ENCODE assay signal across 25 mouse cellular contexts in genomic region chr1:52278073-52278472, GRCm38 (mm10). TPM values are rescaled to one million over a fixed set of nuclear protein-coding genes. Genes with fewer than 3 reads are reported as not detected.
DNase-seq lines count a peak whose midpoint lies in the region; ATAC-seq and TF ChIP-seq lines count a peak whose summit lies in the region.
"Had no signal": no experiment of that assay in that cellular context is flagged by ENCODE, and none has a peak within 500 bp of the region (broad histone marks: within the 10 kb centered on the region; RNA-seq: fewer than 3 reads in every experiment).

No protein-coding gene starts in this region.

- no peak overlapping the region for H3K4me2 ChIP-seq in kidney, postnatal 0 days (ENCODE audit: low read length)
- H3K4me2 ChIP-seq: hindbrain, embryonic 15.5 days; limb, embryonic 13.5 days; liver, embryonic 13.5 days; midbrain, embryonic 13.5 days had no signal

- peak overlapping the region; percentile 93 for H3K27ac ChIP-seq in kidney, adult 2 months (ENCODE audit: insufficient read depth, low read depth, low read length)
- H3K27ac ChIP-seq in kidney, postnatal 0 days, result peak overlapping the region; percentile 75
- H3K27ac ChIP-seq: heart, embryonic 10.5 days; hindbrain, embryonic 15.5 days; layer of hippocampus, adult 2 months; limb, embryonic 13.5 days; liver, embryonic 13.5 days; midbrain, embryonic 13.5 days had no signal

- H3K27me3 ChIP-seq in kidney, adult 2 months (replicated peaks; ENCODE audit: control insufficient read depth, insufficient read depth, low read length), result no peaks in the 10 kb centered on the region
- H3K27me3 ChIP-seq in kidney, postnatal 0 days (ENCODE audit: insufficient read depth, low read length), result no peaks in the 10 kb centered on the region
- H3K27me3 ChIP-seq: hindbrain, embryonic 15.5 days; limb, embryonic 13.5 days; liver, embryonic 13.5 days; megakaryocyte, embryonic 14.5 days; midbrain, embryonic 13.5 days had no signal

- peaks cover 20% of the 10 kb centered on the region for H3K4me1 ChIP-seq in kidney, adult 2 months (ENCODE audit: control insufficient read depth, insufficient read depth, low read length)
- H3K4me1 ChIP-seq in kidney, postnatal 0 days (replicated peaks; ENCODE audit: insufficient read depth, low read length), result peaks cover 12% of the 10 kb centered on the region; the same call in 1 of the 2 replicates
- H3K4me1 ChIP-seq: heart, embryonic 10.5 days; hindbrain, embryonic 15.5 days; limb, embryonic 13.5 days; liver, embryonic 13.5 days had no signal

- H3K9ac ChIP-seq in kidney, postnatal 0 days (ENCODE audit: low read depth, low read length), result no peak overlapping the region
- H3K9ac ChIP-seq: hindbrain, embryonic 15.5 days; limb, embryonic 13.5 days; liver, embryonic 13.5 days; midbrain, embryonic 13.5 days had no signal

- H3K4me3 ChIP-seq in kidney, adult 2 months (ENCODE audit: insufficient read depth, low read depth, low read length), result no peak overlapping the region
- H3K4me3 ChIP-seq in kidney, postnatal 0 days (replicated peaks; ENCODE audit: low read depth, low read length), result no peak overlapping the region
- H3K4me3 ChIP-seq: heart, embryonic 10.5 days; hindbrain, embryonic 15.5 days; layer of hippocampus, adult 2 months; limb, embryonic 13.5 days; liver, embryonic 13.5 days; megakaryocyte, embryonic 14.5 days; midbrain, embryonic 13.5 days had no signal

- no peaks in the 10 kb centered on the region for H3K9me3 ChIP-seq in kidney, postnatal 0 days (replicated peaks; ENCODE audit: low read length)
- H3K9me3 ChIP-seq: heart, embryonic 10.5 days; hindbrain, embryonic 15.5 days; limb, embryonic 13.5 days; liver, embryonic 13.5 days; midbrain, embryonic 13.5 days had no signal

- ATAC-seq in kidney, postnatal 0 days (replicated peaks; ENCODE audit: low FRiP score, low read depth), result peak; percentile 97
- ATAC-seq: forebrain, embryonic 14.5 days; midbrain, embryonic 13.5 days had no signal

- H3K36me3 ChIP-seq in kidney, adult 2 months (ENCODE audit: control insufficient read depth, insufficient read depth, low read length), result no peaks in the 10 kb centered on the region
- H3K36me3 ChIP-seq in kidney, postnatal 0 days (ENCODE audit: insufficient read depth, low read length), result no peaks in the 10 kb centered on the region
- H3K36me3 ChIP-seq: heart, embryonic 10.5 days; hindbrain, embryonic 15.5 days; limb, embryonic 13.5 days; liver, embryonic 13.5 days; midbrain, embryonic 13.5 days had no signal

- WGBS in kidney, adult 2 months, result 29% methylated on average over 6 of the region's 6 CpGs
- WGBS in kidney, postnatal 0 days, result 35% methylated on average over 6 of the region's 6 CpGs

- no peak for TF ChIP-seq POLR2A in kidney, adult 2 months (IDR thresholded peaks at IDR 0.05; ENCODE audit: low read depth, low read length)

- TF ChIP-seq CTCF in kidney, adult 2 months (conservative IDR thresholded peaks at IDR 0.05; ENCODE audit: insufficient read depth, insufficient read length, low read depth, low read length), result no peak
- no peak for TF ChIP-seq CTCF in kidney, postnatal 0 days (IDR thresholded peaks at IDR 0.05; ENCODE audit: low read depth)

- peak; percentile 24 for DNase-seq in ovary, postnatal 36 days (ENCODE audit: low spot score)
- DNase-seq in ovary, postnatal 10 days (ENCODE audit: low spot score), result no peak
- DNase-seq in kidney, adult 2 months, result peak; percentile 96
- DNase-seq in kidney, postnatal 0 days (ENCODE audit: low spot score), result peak; percentile 64
- peak; percentile 5 for DNase-seq in yolk sac, embryonic 10.5 days (ENCODE audit: low spot score)
- no peak for DNase-seq in adipocyte (ENCODE audit: low spot score)
- DNase-seq in cerebellum, postnatal 25 days, result no peak
- no peak for DNase-seq in testis, postnatal 10 days (ENCODE audit: low spot score)
- DNase-seq: cerebellum, adult 11 months; cerebellum, postnatal 36 days; gastrocnemius, postnatal 10 days; heart, postnatal 4 days; layer of hippocampus, postnatal 36 days; liver, embryonic 13.5 days; lung, adult 2 months; lung, postnatal 14 days; right cerebral cortex, postnatal 25 days; spleen, adult 18-20 months had no signal

RNA-seq across cellular contexts. Expression of gene Gls, which starts 45.0 kb away (rescaled TPM):
- polyA plus RNA-seq in kidney, adult 2 months (2012; rRNA removed), result 55.0 and 62.9 TPM in 2 replicates
- polyA plus RNA-seq in kidney, postnatal 0 days (2015; fragmentation: Nextera tagmentation; extraction: Ambion mirVana), result 32.0 TPM in 2 replicates

Comparison
In these comparisons a context has a peak if more than half of its experiments do, and no peak if none do; other contexts are left out.
1. DNase-seq: peak in ovary, postnatal 36 days (single experiment), kidney, adult 2 months (single experiment), kidney, postnatal 0 days (single experiment) and yolk sac, embryonic 10.5 days (single experiment); none in ovary, postnatal 10 days (single experiment), adipocyte (single experiment), cerebellum, postnatal 25 days (0 of 2) and testis, postnatal 10 days (single experiment).